Mouse (Mus musculus) embryonic stem cell, embryonic (primary cell): ENCODE data around the gene Fam208a.

ENCODE experiments used
- CTCF ChIA-PET, 4 experiments: fragments of 300-600 bp in 2 of 4; fragments of 350-600 bp in 2 of 4; sonication (Branson Sonifier 250); formaldehyde crosslinking; loops; one replicate each; lab custom pipeline; 2022; ENCODE audit warnings: inconsistent platforms in 2 of 4; lab: Charles Lee
- POLR2A ChIA-PET, 4 experiments: fragments of 300-600 bp in 2 of 4; fragments of 350-600 bp in 2 of 4; sonication (Branson Sonifier 250); formaldehyde crosslinking; loops; one replicate each; lab custom pipeline; 2022; ENCODE audit warnings: antibody characterized with exemption in 4 of 4, inconsistent platforms in 1 of 4; lab: Charles Lee

Fam208a gene

DNA sequence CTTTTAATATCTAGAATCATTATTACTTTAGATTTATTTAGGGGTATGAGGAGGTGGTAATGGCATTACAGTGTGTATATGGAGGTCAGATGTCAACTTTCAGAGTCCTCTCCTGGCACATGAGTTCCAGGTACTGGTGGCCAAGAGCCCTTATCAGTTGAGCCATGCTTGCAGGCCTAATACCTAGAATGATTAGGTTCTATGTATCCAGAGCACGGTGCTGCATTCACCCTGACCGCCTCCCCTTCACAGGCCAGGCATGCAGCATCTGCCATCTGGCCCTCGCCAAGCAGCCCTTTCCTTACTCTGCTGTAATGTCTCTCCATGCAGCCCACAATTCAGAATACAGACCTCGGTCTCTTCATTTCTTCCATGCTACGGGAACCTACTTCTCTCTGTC is 62.8 kb downstream of the Fam208a start:
- ChIA-PET POLR2A (interaction anchor here in 1 of 4 experiments (1.0 kb wide), 1 partner anchor 11 kb away, joined by 3 read pairs; no protein-coding TSS in a partner anchor), CTCF (no interaction called here)

DNA sequence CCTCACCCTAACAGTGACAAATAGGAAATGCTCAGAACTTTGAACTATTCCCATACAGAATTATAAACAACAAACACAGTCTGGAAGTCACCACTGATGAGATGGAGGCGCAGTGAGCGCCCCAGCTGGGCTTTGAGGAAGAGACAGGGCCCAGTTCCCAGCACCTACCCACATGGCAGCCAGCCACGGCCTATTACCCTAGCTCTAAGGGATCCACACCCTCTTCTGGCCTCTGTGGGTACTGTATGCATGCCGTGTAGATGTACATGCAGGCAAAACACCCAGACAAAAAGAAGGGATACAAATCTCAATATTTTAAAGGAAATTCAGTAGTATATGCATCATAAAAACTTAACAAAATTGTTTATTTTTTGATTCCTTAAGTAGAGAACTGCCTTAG is 64.9 kb downstream of the Fam208a start:
- ChIA-PET CTCF (interaction anchor here in 3 of 4 experiments (0.5 to 1.2 kb wide), 5 partner anchors 10 to 380 kb away, joined by 3 to 5 read pairs (median 3); partner anchors contain the start of gene Ccdc66 (in 1 of the 3)), POLR2A (interaction anchor here in 2 of 4 experiments (0.6 to 1.5 kb wide), 4 partner anchors 15 to 370 kb away, joined by 3 to 7 read pairs (median 4); partner anchors contain the start of gene Ccdc66 (in 1 of the 2))

DNA sequence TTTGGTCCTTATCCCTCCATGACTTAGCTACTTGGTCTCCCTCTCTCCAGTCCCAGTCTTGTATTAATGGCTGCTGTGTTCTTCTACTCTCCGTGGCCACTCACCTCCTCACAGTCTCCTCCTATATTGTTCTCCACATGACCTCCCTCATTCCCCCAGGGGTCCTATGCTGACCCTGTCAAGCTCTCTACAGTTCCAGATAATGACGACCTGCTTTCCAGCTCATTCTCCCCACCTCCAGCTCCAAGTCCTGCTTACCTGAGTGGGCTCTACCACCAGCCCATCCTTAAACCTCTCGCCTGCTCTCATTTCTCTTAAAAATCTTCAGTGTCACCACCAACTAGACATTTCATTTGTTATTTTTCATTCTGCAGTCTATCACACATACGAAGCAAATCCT is 72.5 kb downstream of the Fam208a start:
- ChIA-PET POLR2A (interaction anchor here in 1 of 4 experiments (0.7 kb wide), 1 partner anchor 63 kb away, joined by 3 read pairs; no protein-coding TSS in a partner anchor), CTCF (interaction anchor here in 2 of 4 experiments (0.6 to 0.7 kb wide), 4 partner anchors 59 to 244 kb away, joined by 3 to 14 read pairs (median 4); no protein-coding TSS in a partner anchor)

DNA sequence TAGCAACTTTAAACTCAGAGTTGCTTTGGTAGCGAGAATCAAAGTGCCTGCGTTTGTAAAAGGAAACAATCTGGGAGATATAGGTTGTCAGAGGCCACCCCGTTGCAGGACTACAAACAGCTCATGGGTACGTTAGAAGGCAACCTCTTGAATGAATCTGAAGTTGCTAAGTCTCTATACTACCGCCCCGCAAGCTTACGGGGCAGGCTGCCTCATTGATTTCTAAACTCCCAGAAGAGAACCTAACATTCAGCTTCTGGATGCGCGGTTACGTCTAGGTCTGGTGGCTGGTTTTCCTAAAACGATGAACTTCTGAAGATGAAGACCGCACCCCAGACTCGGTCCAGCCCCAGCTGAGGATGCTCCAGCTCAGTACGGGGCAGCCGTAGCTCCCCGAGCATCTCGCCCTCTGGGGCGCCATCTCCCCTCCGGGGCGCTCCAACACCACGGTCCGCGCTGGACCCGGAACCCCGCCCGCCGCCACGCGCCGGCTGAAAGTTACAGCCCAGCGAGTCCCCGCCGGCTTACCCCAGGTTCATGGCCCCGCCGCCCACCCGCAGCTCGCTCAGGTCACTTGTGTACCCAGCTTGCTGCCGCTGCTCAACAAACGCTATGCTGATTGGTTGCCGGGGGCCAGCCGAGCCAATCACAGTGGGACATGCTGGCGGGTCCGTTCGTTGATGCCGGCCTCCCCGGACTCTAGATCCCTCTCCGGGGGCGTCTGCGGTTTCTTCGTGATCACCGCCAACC is 79.4 kb downstream of the Fam208a start, which contains the start of gene Ccdc66:
TSS of gene Ccdc66 (minus strand) at position 567 of the 750 bp plus-strand sequence.
- POLR2A ChIA-PET, result interaction anchor here in 3 of 4 experiments (0.5 to 7.3 kb wide), 27 partner anchors 8 to 321 kb away, joined by 3 to 43 read pairs (median 4); partner anchors contain the start of gene Fam208a (in 3 of the 3)
- CTCF ChIA-PET, result interaction anchor here in 3 of 4 experiments (0.5 to 2.0 kb wide), 12 partner anchors 9 to 477 kb away, joined by 3 to 11 read pairs (median 3); no protein-coding TSS in a partner anchor

DNA sequence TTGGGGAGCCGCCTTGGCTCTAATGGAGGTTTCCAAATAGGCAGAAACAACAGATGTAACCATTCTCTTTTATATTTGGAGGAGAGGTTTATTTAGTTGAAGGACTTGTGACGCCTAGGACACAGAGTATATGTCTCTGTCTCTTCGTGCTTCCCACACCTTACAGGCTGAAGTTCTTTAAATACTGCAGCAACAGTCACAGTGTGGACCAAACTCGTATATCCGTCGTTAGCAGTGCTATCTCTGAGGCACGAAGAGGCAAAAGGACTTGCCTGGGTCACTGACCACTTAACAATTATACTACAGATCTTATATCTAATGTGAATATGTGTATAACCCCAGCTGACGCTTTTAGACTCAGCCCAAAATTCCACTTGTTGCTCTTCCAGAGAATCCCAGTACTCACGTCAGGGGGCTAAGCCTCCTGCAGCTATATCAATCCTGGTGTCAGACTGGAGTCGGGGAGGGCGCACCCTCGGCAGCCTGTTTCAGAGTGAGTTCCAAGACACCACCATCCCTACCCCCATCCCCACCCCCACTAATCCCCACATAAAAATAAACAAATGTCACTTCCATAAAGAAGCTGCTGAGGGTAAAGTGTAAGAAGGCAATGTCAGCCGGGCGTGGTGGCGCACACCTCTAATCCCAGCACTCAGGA is 80.1 kb downstream of the Fam208a start:
- ChIA-PET POLR2A (interaction anchor here in 3 of 4 experiments (0.6 to 7.3 kb wide), 22 partner anchors 7 to 271 kb away, joined by 3 to 43 read pairs (median 4); partner anchors contain the start of gene Fam208a (in 3 of the 3)), CTCF (interaction anchor here in 3 of 4 experiments (0.6 to 1.2 kb wide), 6 partner anchors 8 to 232 kb away, joined by 3 to 9 read pairs (median 3); no protein-coding TSS in a partner anchor)

DNA sequence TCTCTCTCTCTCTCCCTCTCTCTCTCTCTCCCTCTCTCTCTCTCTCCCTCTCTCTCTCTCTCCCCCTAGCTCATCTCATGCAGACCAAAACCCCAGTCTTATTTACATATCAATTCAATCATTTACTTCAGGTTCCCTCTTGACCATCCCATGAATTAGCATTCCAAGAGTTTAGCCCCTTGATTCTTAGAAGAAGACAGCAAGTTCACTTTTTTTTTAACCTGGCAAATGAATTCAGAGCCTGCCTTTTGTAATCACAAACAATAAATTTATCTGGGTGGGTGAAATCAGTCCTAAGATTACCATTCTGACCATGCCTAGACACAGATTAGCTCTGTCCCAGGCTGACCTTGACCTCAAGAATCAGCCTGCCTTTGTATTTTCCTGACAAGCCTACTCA is 95.9 kb downstream of the Fam208a start:
- CTCF ChIA-PET, result no interaction called here
- POLR2A ChIA-PET, result interaction anchor here in 1 of 4 experiments (0.6 to 1.0 kb wide), 2 partner anchors 36 to 72 kb away, joined by 3 to 4 read pairs; no protein-coding TSS in a partner anchor
